Mouse (Mus musculus): ENCODE measurements around the gene Mast4. TPM values are rescaled to one million over a fixed set of nuclear protein-coding genes. Genes with fewer than 3 reads are reported as not detected.

The Mast4 gene
- total RNA-seq, 2 experiments from 2014 or later, result 43.1 to 43.4 TPM

DNA sequence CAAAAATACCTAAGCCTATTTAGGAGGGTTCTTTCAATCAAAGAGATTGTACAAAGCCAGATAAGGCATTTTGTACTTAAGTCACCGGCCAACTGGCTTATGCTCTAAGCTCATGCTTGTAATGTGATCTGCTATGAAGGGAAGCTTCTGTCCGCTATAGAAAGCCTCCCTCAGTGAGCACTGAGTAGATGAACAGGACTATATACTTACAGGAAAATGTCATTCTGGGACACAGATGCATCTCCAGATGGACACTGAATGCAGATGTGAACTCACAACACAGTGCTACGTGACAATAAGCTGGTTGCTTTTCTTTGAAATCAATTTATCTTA, 459.2 kb downstream of the Mast4 start:
- no peak for DNase-seq
- intact Hi-C loops (cut with DNase I), result loop anchor here (10.0 kb wide), 1 partner anchor 180 kb away; the partner anchor contains the start of gene Cd180

DNA sequence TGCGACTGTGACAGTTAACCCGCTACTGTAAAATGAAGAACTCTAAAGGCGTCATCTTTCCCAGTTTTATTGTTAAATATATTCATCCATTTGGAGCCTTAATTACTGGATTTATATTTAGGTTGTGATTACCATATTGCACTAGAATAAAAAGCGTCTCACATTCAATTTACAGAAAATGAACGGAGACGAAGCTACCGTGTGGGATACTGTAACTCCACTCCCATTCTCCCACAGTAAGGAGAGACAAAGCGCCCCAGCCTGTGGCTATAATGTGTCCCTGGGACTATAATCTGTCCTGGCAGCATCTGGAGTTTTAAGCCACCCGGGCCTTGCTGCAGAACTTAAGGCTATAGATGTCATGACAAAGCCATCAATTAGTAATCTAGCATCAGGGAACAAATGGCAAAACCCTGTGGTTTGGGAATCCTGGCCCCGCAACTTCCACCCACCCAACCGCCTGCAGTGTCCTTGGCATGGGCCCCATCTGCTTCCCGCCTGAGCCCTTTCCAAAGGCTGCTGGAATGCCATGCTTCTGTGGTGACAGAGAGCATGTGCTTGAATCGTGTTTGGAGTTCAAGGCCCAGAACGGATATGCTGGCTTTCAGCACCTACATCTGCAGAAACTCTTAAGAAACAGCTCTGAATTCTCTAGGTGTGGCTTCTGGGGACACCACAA, 459.7 kb downstream of the Mast4 start:
- intact Hi-C loops (cut with DNase I), result loop anchor here (10.0 kb wide), 1 partner anchor 180 kb away; the partner anchor contains the start of gene Cd180

DNA sequence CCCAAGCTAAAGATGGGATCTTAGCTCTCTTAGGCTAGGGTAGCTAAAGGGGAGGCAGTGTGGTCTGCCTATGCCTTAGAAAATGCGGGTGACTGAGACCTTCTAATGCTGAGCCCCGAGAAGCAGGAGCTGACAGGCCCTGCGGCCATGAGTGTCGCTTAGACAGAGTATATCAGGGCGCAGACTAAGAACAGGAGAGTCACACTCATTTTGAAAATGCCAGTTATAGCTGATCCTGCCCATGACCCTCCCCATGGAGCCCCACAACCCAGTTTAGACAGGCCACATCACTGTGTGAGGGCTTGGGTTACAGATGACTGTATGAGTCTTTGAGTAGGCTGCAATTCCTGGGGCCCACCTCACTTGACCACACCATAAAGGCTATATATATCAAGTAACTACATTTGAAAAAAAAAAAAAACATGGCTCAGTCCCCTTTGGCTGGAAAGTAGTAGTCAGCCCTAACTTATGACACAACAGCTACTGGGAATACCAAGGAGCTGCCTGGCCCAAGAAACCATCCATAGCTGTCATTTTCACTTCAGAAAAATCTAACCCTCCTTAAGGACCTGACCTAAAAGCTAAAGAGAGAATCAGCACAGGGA, 460.8 kb downstream of the Mast4 start:
- intact Hi-C loops (cut with DNase I), result loop anchor here (10.0 kb wide), 1 partner anchor 179 kb away; the partner anchor contains the start of gene Cd180
- DNase-seq, result no peak

More for the DNA sequence above, 459.7 kb downstream of the Mast4 start:
- DNase-seq, result peak; percentile 66

DNA sequence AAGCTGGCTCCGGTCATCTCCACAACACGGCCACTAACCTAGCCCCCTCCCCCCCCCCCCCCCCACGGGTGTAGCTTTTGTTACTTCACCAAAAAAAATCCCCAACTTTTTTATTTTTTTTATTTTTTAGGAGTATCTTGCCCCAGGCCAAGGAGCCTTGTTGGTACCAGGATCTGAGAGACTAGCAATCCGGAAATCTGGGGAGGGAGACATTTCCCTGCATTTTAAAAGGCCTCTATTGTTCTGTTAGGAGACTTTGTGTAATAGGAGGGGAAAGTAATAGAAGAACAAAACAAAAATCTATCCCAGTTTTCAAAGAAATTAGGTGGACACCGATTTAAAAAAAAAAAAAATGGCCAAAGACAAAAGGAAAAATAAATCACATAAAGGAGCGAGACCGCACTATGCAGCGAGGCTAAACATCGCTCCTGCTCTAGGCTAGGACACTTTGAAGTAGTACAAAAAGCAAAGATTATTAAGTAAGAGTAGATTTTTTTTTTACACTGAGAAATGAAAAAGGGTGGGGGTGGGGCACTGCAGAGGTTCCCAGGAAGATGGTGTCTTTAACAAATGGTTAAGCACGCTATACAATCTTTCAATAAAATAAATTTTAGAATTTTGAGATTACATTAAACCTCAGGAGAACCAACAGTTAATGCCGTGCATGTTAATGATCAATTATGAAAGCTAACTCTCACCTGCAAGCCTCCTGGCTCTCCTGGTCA, 462.8 kb downstream of the Mast4 start:
- no peak for DNase-seq
- intact Hi-C loops (cut with DNase I), result loop anchor here (10.0 kb wide), 1 partner anchor 177 kb away; the partner anchor contains the start of gene Cd180

DNA sequence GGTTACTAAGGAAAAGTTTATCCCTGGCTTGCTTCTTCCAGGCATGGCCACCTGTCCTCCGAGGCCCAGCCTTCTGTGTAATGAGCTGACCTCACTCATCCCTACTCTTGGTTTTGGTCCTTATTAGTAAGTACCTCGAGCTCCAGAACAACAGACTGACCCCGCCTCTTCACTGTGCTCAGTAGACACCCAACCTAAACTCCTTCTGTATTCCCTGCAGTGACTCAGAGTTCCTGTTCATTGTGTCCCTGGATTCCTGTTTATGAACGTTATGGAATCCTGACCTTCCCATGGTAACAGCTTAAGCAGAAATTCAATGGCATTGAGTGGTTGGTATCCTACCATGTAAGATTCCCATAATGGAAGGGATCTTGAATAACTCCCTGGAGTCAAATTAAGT, 464.8 kb downstream of the Mast4 start:
- intact Hi-C loops (cut with DNase I), result no loop called here
- DNase-seq, result no peak

DNA sequence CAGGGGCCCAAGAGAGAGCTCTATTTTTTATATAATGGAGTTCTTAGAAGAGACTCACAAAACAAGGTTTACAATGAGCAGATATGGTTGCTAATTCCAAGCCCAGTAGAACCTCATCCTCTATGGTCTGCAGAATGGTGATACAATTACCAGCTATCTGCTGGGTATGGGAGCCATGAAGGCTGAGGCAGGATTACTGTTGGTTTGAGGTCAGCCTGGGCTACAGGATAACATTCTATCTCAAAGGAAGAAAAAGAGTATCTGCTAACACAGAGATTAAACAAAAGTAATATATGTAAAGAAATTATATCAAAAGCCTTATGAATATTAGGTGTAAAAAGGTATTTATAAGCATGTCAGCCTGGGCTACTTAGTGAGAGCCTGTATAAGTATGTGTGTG, 467.5 kb downstream of the Mast4 start:
- intact Hi-C loops (cut with DNase I), result no loop called here
- no peak for DNase-seq

DNA sequence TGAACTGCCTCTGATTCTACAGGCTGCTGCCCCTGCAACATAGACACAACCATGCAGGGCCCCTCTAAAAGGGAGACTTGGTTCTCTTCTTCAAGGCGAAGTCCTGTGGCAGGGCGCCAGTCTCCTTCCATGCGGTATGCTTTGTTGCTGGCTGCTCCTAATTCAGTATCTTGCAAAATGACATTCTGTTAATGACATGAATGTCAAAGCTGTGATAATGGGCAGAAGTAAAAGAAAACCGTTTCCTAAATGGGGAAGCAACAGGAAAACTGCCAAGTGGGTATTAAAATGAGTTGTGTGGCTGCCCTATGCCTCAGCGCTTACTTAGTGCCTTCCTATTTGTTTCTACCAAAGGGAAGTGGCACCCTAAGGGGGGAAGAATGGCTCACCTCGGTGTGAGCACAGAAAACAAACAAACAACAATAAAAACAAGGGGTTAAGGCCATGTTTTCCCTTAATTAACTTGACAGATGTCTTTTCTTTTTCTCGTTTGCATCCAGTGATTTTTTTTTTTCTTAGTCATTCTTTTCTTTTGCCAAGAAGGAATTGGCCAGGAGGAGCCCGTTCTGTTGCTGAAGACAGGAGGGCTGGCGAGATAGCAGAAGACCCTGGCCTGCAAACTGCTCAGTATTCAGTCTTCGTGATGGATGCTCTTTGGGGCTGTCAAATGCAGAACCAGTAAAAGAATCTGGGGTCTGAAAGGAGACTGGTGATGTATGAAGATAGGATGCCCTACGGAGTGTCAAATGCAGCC, 468.1 kb downstream of the Mast4 start:
- peak; percentile 68 for DNase-seq
- intact Hi-C loops (cut with DNase I), result no loop called here

DNA sequence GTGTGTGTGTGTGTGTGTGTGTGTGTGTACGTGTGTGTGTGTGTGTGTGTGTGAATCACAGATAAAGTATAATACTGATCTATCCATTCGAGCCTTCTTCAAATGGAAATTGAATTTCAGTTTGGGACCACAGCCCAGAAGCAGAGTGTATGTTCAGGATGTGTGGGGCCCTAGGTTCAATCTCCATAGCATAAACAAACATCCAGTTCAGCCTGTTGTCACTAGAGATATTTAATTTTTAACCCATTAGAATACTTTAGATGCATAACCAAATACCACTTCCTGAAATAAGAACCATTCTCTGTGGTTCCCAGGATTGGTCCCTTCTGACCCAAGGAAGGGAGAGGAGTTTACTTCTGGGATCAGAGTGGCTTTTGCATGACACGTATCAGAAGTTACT, 468.8 kb downstream of the Mast4 start:
- DNase-seq, result no peak
- intact Hi-C loops (cut with DNase I), result no loop called here

DNA sequence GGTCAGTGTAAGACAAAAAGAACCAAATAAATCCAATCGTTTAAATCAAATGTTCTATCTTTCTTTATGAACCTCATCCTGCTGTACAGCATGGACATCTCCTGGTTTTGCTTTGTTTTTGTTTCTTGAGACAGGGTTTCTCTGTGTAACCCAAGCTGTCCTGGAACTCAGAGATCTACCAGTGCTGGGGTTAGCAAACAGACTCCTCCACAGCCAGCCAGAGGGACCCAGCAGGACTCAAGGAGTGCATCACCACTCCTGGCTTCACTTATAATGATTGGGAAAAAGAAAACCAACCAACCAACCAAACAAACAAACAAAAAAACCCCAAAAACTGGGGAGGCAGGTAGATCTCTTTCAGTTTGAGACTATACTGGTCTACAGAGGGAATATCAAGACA, 469.5 kb downstream of the Mast4 start:
- no peak for DNase-seq
- intact Hi-C loops (cut with DNase I), result no loop called here

DNA sequence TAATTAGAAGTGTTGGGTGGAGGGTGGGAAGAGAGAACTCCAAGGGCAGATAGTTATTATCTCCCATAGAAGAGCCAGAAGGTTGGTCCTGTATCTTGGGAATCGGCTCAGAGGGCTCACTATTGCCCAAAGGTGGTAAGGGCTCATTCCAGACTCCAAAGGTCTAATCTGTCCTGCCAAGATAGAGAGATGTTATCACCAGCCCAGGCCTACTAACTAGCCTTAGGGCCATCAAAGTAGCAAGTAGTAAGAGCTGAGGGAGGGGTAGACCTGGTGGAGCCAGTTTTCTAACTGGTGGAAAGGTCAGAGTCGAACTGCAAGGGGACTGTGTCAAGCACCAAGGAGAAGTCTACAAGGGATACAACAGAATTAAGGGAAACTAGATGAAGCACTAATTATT, 470.2 kb downstream of the Mast4 start:
- no peak for DNase-seq
- intact Hi-C loops (cut with DNase I), result no loop called here

DNA sequence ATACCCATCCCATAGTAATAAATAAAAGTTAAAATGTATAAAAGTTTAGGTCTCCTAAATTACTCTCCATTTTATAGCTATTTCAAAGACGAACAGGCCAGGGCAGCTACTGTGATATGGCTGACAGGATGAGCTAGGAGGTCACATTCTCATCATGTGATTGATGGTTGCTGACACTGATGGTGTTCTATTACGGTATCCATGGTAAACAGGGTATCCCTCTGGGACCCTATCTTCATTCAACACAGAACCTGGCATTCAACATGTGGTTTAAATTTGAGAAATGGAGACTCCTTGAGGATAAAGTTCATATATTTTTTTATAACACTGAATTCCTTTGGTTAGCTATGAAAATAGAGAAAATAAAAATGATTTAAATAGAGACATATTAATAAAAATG, 471.3 kb downstream of the Mast4 start:
- intact Hi-C loops (cut with DNase I), result no loop called here
- DNase-seq, result no peak

DNA sequence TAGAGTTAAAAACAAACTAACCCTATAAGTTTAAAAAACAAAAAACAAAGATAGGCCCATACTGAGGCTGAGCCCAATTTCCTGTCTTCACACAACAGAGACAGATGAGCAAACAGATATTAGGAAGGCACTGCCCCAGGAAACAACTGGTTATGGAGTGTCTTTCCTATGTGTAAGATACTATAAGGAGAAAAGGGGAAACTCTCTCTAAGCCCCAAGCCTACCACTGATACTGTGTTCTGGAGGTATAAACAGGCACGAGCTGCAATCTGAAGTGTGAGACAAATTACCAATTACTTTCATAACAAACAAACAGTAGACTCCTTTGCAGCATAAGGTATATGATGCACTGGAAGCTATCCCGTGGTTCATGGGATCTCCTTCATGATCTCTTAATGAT, 471.9 kb downstream of the Mast4 start:
- intact Hi-C loops (cut with DNase I), result no loop called here

DNA sequence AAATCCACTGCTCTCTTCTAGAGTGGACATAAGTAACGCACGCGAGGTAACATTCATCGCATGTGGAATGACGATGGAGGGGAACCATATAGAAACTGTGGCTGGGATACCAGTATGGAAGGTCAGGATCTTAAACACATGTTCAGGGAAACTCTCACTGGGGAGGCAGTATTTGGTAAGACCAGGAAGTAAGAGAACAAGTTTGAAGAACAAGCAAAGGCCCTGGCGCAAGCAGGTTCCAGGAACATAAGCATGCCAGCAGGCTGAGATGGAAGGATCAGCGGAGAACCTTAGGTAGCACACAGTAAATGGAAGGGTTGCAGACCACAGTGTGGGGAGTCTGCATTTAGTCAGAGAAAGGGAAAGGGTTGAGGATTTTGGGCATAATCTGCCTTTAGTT, 473.6 kb downstream of the Mast4 start:
- intact Hi-C loops (cut with DNase I), result no loop called here
- DNase-seq, result no peak

More for the DNA sequence above, 471.9 kb downstream of the Mast4 start:
- no peak for DNase-seq

DNA sequence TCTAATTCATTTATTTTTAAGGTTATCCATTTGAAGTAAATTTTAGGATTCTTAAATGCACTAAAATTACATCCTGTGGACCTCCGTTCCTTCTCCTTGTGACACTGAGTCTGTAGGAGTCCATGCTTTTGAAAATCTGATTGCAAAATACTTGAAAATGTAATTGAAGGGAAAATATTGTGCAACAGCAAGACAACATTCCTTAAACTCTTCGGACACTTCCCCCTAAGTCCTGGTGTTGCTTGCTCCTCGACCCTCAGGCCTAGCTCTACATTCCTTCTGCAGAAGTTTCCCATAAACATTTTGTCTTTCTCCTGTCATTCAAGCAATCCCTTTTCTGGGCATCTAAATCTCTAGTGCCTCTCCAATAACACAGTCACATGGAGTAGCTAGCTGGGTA, 474.2 kb downstream of the Mast4 start:
- no peak for DNase-seq
- intact Hi-C loops (cut with DNase I), result no loop called here

DNA sequence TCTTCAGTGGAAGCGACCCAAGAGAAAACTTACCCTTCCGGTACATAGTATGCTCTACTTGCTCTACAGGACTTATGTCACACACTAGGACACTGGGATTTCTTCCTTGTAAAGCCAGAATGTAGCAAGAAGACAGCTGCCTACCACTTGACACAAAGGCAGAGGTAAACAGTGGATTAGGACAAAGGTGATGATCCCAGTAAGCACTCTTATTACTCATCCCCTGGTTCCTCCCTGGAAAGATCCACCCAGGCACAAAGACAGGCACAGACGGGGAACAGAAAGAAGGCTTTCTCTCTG, 476.8 kb downstream of the Mast4 start:
- DNase-seq, result no peak
- intact Hi-C loops (cut with DNase I), result no loop called here

DNA sequence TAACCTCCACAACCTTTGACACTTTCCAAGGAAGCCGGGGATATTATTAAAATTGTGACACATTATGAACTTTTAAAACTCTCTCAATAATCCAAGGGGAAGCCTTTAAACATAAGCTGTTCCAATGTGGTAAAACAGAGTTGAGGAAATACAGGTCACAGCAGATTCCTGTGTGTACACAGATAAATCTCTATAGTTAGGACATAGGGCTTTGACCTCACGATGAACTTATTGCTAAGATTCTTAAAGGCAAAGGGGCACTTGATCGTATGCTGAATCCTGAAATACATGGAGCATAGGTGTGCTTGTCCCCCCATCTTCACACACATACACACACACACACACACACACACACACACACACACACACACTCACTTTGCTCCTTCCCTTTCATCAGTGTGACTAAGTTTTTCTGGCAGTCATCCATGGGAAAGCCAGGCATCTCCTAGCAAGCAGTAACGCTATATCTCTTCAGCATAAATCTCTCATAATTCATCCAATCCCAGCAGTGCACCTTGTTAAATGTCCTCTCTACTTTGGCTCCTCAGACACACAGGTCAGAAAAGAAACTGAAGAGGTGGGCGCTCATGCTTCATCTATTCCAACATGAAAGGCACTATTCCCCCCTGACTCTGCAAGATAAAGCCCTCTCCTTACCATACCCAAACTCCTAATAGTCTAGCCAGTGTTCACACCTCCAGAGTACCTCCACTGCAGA, 477.3 kb downstream of the Mast4 start:
- intact Hi-C loops (cut with DNase I), result no loop called here
- no peak for DNase-seq

DNA sequence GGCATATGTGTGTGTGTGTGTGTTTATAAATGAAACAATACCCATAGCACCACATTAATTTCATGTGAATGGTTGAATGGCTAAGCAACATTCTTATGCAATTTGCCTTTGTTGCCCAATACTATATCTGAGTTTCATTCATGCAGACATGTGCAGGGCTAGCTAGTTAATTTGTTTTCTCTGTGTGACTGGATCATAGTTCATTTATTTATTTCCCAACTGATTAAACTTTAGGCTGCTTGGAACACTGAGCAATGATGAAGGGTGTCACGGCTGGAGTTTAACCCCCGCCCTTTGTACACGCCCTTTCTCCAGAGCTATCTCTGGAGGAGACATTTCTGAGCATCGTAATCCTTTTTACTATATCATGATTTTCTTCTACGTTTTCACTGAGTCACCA, 481.4 kb downstream of the Mast4 start:
- intact Hi-C loops (cut with DNase I), result no loop called here
- no peak for DNase-seq

DNA sequence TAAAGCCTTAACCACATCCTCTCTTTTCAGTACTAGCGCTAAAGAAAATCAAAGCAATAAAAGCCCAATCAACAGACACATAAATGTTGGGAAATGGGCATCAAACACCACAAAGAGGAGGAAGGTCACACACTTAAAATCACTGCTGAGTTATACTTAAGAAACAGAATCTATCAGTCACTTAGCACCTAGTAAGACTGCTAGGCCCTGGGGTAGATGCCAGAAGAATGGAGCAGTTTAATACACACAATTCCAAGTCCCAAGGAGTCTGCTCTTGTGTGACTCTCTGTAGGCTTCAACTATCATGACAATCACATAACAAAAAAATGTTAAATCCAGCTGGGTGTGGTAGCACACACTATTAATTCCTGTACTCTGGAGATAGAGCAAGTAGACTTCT, 483.0 kb downstream of the Mast4 start:
- DNase-seq, result no peak
- intact Hi-C loops (cut with DNase I), result no loop called here

DNA sequence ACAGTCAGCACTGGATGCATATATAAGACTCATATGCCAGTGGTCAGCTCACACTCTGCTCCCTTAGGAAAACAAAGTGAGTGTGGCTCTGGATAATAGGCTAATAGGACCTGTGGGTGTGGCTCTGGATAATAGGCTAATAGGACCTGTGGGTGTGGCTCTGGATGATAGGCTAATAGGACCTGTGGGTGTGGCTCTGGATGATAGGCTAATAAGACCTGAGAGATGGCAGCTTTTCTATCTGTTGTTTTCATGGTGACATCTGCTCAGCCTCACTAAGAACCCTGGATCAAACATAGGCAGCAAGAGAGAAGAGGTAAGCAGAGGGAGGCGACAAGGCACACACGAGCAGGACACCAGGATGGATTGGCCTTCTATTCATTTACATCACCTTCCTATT, 483.7 kb downstream of the Mast4 start:
- intact Hi-C loops (cut with DNase I), result no loop called here
- no peak for DNase-seq

DNA sequence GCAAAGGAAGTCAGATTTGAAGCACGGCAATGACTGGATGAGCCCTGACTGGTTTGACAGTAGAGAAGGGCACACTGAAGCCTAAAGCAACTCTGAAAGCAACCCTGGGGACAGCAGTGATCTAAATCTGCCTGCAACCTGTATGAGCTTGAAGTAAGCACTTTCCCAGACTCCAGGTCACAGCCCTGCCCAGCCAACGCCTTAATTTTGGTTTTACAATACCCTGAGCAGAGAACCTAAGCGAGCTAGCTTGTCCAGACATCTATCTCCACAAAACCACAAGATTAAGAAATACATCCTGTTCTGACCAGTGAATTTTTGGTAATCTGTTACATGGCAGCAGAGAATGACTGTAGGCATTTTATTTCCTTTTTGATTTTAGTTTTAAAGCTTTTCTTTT, 485.2 kb downstream of the Mast4 start:
- intact Hi-C loops (cut with DNase I), result no loop called here
- DNase-seq, result no peak

DNA sequence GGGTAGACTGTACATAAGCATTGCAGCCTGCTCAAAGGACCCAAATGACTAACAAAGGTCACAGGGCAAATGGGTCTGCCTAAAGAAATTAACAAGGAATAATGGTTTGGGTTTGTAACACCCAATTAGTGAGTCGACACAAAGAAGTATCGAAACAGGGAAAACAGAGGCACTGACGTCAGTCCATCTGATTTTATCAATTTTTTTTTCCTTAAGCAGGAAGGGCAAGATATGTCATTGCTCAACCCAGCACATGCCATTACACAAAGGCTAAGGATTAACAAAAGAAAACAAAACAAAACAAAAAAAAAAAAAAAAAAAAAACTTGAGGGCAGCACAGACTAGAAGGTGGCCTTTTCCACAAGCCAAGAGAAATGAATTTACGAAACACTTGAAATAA, 487.8 kb downstream of the Mast4 start:
- no peak for DNase-seq
- intact Hi-C loops (cut with DNase I), result no loop called here

Measured in left cerebral cortex, postnatal 4 days (tissue).